Mouse (Mus musculus): ENCODE results near the gene Cnn2. TPM values are rescaled to one million over a fixed set of nuclear protein-coding genes. Genes with fewer than 3 reads are reported as not detected.
"Not testable (repeated sequence)": the region's sequence is repeated elsewhere in the genome, so short reads cannot be mapped to it uniquely, and the experiment has no call there.

Gene Cnn2
- polyA plus RNA-seq, 1 experiment from 2014 or later: 401 TPM

DNA sequence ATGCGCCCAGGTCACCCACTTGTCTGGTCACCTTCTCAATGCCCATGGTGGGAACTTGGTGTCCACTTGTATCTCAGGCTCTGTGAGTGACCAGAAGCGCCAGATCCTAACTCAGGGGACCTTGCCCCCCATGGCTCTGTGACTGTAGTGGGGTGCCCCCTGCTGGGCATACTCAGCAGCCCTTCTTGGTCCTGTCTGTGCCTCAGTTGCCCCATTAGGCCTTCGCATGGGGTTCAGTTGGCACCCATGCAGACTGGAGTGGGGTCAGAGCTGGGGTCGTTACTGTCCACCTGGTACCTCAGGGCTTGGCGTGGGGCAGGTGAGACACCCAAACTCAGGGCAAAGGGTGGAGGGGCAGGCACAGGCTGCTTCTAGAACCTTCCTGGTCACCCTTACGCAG is 34.4 kb upstream of the Cnn2 start:
- Histone ChIP-seq H3K9me3 (ENCODE audit: control insufficient read depth, low read length) (no peaks in the 10 kb centered on the region), H3K9ac (ENCODE audit: low read length) (no peak overlapping the region), H3K4me2 (ENCODE audit: low read depth, low read length) (no peak overlapping the region), H3K27ac (ENCODE audit: low read length) (no peak overlapping the region), H3K4me1 (replicated peaks; ENCODE audit: control insufficient read depth, insufficient read depth, low read length) (peaks cover 6% of the 10 kb centered on the region), H3K4me3 (ENCODE audit: low read length) (no peak overlapping the region), H3K27me3 (ENCODE audit: control insufficient read depth, insufficient read depth, low read depth, low read length) (no peaks in the 10 kb centered on the region), H3K36me3 (ENCODE audit: control insufficient read depth, insufficient read depth, low read length) (peaks cover 18% of the 10 kb centered on the region)
- ATAC-seq (ENCODE audit: low read depth): peak; percentile 29; the same call in 1 of the 2 replicates
- WGBS: 78% methylated on average over 6 of the region's 6 CpGs

DNA sequence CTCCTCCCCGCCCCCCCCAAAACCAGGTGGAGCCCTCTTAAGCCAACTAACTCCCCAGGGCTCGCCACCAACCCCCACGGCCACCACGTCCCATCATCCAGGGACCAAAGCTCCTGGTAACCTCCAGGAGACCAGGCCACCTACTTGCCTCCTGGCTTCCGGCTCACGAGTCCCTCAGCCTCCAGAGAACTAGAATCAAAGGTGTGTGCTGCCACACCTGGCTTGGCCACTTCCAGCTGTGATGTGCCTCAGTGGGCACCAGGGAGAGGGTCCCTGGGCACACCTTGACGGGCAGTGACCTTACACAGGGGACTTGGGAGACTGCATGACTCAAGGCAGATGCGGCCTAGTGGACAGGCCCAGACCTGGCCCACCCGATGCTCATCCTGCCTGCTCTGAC is 32.7 kb upstream of the Cnn2 start:
- no peaks in the 10 kb centered on the region for H3K9me3 ChIP-seq (ENCODE audit: control insufficient read depth, low read length)
- H3K9ac ChIP-seq (ENCODE audit: low read length): no peak overlapping the region
- no peak overlapping the region for H3K4me3 ChIP-seq (ENCODE audit: low read length)
- H3K36me3 ChIP-seq (ENCODE audit: control insufficient read depth, insufficient read depth, low read length): peaks cover 11% of the 10 kb centered on the region
- no peak overlapping the region for H3K4me2 ChIP-seq (ENCODE audit: low read depth, low read length)
- no peak for ATAC-seq (ENCODE audit: low read depth)
- H3K27ac ChIP-seq (ENCODE audit: low read length): no peak overlapping the region
- WGBS: 61% methylated on average over 9 of the region's 9 CpGs
- H3K27me3 ChIP-seq (ENCODE audit: control insufficient read depth, insufficient read depth, low read depth, low read length): no peaks in the 10 kb centered on the region
- peaks cover 8% of the 10 kb centered on the region for H3K4me1 ChIP-seq (replicated peaks; ENCODE audit: control insufficient read depth, insufficient read depth, low read length)

DNA sequence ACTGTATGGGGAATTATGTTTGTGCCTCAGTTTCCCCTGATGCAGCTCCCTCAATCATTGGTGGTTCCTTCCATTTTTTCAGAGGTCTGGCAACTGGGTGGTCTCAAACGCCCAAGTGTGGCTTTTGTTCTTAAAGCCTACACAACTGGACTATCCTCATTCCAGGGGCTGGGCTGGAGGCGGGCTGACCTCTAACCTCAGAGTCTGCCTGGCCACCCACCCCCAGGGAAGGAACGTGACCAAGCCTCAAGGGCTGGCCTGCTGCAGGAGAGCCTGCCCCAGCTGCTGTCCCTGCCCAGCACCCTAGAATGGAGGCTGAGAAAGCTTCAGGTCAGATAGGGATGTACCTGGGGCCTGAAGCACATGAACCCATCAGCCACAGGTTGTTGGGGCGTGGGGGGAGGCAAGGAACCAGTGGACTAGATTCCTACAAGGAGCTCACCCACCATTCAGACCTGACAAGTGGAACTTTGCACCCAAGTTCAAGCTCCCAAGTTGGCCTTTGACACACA is 31.7 kb upstream of the Cnn2 start:
- WGBS: 16% methylated on average over 4 of the region's 4 CpGs
- H3K27me3 ChIP-seq (ENCODE audit: control insufficient read depth, insufficient read depth, low read depth, low read length): no peaks in the 10 kb centered on the region
- H3K4me3 ChIP-seq (ENCODE audit: low read length): no peak overlapping the region
- peak overlapping the region; percentile 15; the same call in 1 of the 2 replicates for H3K9ac ChIP-seq (ENCODE audit: low read length)
- H3K9me3 ChIP-seq (ENCODE audit: control insufficient read depth, low read length): no peaks in the 10 kb centered on the region
- no peak overlapping the region for H3K4me2 ChIP-seq (ENCODE audit: low read depth, low read length)
- peaks cover 1% of the 10 kb centered on the region for H3K36me3 ChIP-seq (ENCODE audit: control insufficient read depth, insufficient read depth, low read length)
- H3K27ac ChIP-seq (ENCODE audit: low read length): no peak overlapping the region
- ATAC-seq (ENCODE audit: low read depth): no peak
- H3K4me1 ChIP-seq (replicated peaks; ENCODE audit: control insufficient read depth, insufficient read depth, low read length): peaks cover 16% of the 10 kb centered on the region

DNA sequence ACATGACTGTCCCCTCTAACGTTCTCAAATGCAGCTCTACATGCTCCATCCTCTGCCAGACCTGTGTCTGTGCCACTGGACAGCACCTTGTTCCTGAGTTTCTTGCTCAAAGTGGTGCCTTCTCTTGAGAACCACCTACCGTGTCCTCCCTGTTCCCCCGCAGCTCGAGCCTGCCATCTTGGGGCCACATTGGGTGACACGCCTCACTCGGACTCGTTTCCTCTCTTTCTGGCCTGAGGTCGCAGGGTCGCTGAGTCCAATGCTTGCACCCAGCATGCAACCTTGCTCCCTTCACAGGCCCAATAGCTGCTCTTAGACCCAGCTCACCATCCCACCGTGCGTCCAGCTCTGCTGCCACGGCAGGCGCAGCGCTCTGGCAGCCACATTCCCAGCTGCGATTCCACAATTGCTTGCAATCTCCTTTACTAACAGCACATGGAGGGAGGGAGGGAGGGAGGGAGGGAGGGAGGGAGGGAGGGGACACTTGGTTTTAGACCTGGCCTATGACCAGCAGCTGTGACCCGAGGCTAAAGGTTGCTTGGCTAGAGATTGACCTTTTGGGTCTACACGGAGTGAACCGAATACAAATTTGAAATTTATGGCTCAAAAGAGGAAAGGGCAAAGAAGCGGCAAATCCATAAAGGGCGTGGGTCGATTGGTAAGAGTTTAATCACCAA is 30.1 kb upstream of the Cnn2 start:
- Histone ChIP-seq H3K27ac (ENCODE audit: low read length) (no peak overlapping the region), H3K27me3 (ENCODE audit: control insufficient read depth, insufficient read depth, low read depth, low read length) (no peaks in the 10 kb centered on the region), H3K4me3 (ENCODE audit: low read length) (no peak overlapping the region), H3K4me1 (replicated peaks; ENCODE audit: control insufficient read depth, insufficient read depth, low read length) (peaks cover 16% of the 10 kb centered on the region), H3K9ac (ENCODE audit: low read length) (no peak overlapping the region), H3K9me3 (ENCODE audit: control insufficient read depth, low read length) (no peaks in the 10 kb centered on the region), H3K36me3 (ENCODE audit: control insufficient read depth, insufficient read depth, low read length) (peaks cover 6% of the 10 kb centered on the region; the same call in 1 of the 2 replicates), H3K4me2 (ENCODE audit: low read depth, low read length) (peak overlapping the region; percentile 39)
- WGBS: 13% methylated on average over 21 of the region's 21 CpGs
- no peak for ATAC-seq (ENCODE audit: low read depth)

DNA sequence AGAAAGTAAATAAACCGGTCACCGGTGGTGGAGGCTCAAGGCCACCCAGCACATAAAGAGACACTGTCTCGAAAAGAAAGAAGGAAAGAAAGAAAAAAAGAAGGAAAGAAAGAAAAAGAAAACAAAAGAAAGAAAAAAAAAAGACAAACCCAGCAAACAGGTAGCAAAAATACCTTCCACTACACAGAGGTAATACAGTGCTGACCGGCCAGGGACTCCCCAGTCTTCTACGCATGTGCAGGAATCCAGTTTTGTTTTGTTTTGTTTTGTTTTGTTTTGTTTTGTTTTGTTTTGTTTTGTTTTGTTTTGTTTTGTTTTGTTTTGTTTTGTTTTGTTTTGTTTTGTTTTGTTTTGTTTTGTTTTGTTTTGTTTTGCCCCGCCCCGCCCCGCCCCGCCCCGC is 29.0 kb upstream of the Cnn2 start:
- H3K27me3 ChIP-seq (ENCODE audit: control insufficient read depth, insufficient read depth, low read depth, low read length); H3K27ac ChIP-seq (ENCODE audit: low read length); ATAC-seq (ENCODE audit: low read depth); H3K9ac ChIP-seq (ENCODE audit: low read length); H3K36me3 ChIP-seq (ENCODE audit: control insufficient read depth, insufficient read depth, low read length); H3K9me3 ChIP-seq (ENCODE audit: control insufficient read depth, low read length): not testable (repeated sequence)
- peak overlapping the region; percentile 53 for H3K4me2 ChIP-seq (ENCODE audit: low read depth, low read length)
- H3K4me1 ChIP-seq (replicated peaks; ENCODE audit: control insufficient read depth, insufficient read depth, low read length): peaks cover 16% of the 10 kb centered on the region
- 66% methylated on average over 5 of the region's 10 CpGs for WGBS
- H3K4me3 ChIP-seq (ENCODE audit: low read length): peak overlapping the region; percentile 83

DNA sequence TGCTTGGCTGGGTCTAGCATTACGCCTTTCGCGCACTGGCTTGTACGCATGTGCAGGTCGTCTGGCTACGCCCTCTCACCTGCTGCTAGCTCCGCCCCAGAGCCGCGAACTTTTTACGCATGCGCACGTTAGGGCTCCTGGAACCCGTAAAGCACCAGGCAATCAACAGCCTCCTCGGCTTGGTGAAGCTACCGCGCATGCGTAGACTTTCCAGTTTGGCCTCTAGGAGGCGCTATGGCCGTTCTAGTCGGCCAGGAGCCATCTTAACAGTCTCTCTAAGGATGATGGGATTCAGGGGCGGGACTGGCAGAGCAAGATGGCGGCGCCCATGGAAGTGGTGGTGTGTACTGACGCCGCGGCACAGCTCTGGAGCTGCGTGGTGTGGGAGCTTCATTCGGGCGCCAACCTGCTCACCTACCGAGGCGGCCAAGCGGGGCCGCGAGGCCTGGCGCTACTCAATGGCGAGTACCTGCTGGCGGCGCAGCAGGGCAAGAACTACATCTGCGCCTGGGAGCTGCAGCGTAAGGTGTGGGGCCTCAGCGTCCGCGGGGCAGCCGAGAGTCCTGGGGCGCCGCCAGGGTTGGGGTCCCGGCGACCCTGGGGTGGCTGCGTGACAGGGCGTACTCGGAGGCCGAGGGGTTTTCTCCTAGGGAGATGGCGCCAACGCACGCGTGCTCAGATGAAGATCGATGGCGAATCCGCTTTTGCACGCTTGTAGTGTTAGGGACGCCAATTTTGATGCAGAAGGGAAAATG is 28.4 kb upstream of the Cnn2 start, which contains the start of gene Wdr18:
TSS of gene Wdr18 (plus strand) at position 306 of the 755 bp plus-strand sequence.
- peak within 1 kb of the TSS; percentile 43 for H3K27ac ChIP-seq (ENCODE audit: low read length)
- no peaks in the 10 kb centered on the region for H3K27me3 ChIP-seq (ENCODE audit: control insufficient read depth, insufficient read depth, low read depth, low read length)
- H3K9me3 ChIP-seq (ENCODE audit: control insufficient read depth, low read length): no peaks in the 10 kb centered on the region
- ATAC-seq (ENCODE audit: low read depth): peak; percentile 96
- peak within 1 kb of the TSS; percentile 53 for H3K4me2 ChIP-seq (ENCODE audit: low read depth, low read length)
- peak within 1 kb of the TSS; percentile 83 for H3K4me3 ChIP-seq (ENCODE audit: low read length)
- H3K4me1 ChIP-seq (replicated peaks; ENCODE audit: control insufficient read depth, insufficient read depth, low read length): peaks cover 16% of the 10 kb centered on the region
- peaks cover 13% of the 10 kb centered on the region for H3K36me3 ChIP-seq (ENCODE audit: control insufficient read depth, insufficient read depth, low read length)
- H3K9ac ChIP-seq (ENCODE audit: low read length): peak within 1 kb of the TSS; percentile 81
- under 1% methylated on average over 52 of the region's 61 CpGs for WGBS

DNA sequence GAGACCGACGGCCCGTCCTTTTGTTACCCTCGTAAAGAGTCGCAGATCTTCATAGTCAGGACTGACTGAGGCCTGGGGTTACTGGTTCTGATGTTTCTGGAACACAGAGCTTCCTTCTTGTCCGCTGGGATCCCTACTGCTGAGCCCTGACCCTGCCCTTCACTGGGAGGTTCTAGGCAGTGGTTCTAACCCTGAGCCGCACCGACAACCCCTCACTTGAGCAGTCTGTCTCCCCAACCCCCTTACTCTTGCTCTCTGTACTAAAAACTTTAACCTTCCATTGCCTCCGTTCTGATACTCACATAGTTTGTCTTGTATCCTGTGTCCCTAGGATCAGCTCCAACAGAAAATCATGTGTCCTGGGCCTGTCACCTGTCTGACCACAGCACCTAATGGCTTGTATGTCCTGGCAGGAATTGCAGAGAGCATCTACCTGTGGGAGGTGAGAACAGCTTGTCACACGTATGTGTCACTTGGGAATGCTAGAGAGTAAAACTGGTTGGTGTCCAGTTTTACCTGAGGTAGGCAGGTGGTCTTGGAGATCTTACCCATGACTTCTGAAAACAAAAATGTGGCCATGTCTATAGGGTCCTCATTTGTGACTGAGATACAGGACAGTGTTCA is 27.6 kb upstream of the Cnn2 start:
- peak overlapping the region; percentile 81 for H3K9ac ChIP-seq (ENCODE audit: low read length)
- WGBS: 6% methylated on average over 10 of the region's 10 CpGs
- H3K4me1 ChIP-seq (replicated peaks; ENCODE audit: control insufficient read depth, insufficient read depth, low read length): peaks cover 16% of the 10 kb centered on the region
- H3K4me3 ChIP-seq (ENCODE audit: low read length): peak overlapping the region; percentile 83
- H3K36me3 ChIP-seq (ENCODE audit: control insufficient read depth, insufficient read depth, low read length): peaks cover 20% of the 10 kb centered on the region
- H3K27me3 ChIP-seq (ENCODE audit: control insufficient read depth, insufficient read depth, low read depth, low read length): no peaks in the 10 kb centered on the region
- H3K9me3 ChIP-seq (ENCODE audit: control insufficient read depth, low read length): no peaks in the 10 kb centered on the region
- peak overlapping the region; percentile 53 for H3K4me2 ChIP-seq (ENCODE audit: low read depth, low read length)
- ATAC-seq (ENCODE audit: low read depth): no peak
- no peak overlapping the region; the same call in 1 of the 2 replicates for H3K27ac ChIP-seq (ENCODE audit: low read length)

DNA sequence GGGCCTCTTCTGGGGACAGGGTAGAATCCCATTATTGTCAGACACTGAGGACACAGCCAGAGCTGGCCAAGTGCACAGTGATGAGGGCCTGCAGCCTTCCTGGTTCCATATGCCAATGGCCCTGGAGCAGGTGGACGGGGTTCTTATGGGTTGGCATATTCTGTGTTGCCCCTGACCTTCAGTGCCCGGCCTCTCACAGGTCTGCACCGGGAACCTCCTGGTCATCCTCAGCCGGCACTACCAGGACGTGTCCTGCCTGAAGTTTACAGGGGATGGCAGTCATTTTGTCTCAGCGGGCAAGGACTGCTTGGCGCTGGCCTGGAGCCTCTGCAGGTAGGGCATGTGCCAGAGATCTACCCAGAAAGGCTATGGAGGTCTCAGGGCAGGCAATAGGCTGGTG is 23.7 kb upstream of the Cnn2 start:
- 92% methylated on average over 7 of the region's 7 CpGs for WGBS
- ATAC-seq (ENCODE audit: low read depth): no peak
- peaks cover 40% of the 10 kb centered on the region for H3K36me3 ChIP-seq (ENCODE audit: control insufficient read depth, insufficient read depth, low read length)
- no peaks in the 10 kb centered on the region for H3K9me3 ChIP-seq (ENCODE audit: control insufficient read depth, low read length)
- H3K27me3 ChIP-seq (ENCODE audit: control insufficient read depth, insufficient read depth, low read depth, low read length): no peaks in the 10 kb centered on the region
- peaks cover 11% of the 10 kb centered on the region for H3K4me1 ChIP-seq (replicated peaks; ENCODE audit: control insufficient read depth, insufficient read depth, low read length)
- no peak overlapping the region for H3K4me3 ChIP-seq (ENCODE audit: low read length)
- H3K9ac ChIP-seq (ENCODE audit: low read length): no peak overlapping the region
- no peak overlapping the region for H3K4me2 ChIP-seq (ENCODE audit: low read depth, low read length)
- H3K27ac ChIP-seq (ENCODE audit: low read length): no peak overlapping the region

DNA sequence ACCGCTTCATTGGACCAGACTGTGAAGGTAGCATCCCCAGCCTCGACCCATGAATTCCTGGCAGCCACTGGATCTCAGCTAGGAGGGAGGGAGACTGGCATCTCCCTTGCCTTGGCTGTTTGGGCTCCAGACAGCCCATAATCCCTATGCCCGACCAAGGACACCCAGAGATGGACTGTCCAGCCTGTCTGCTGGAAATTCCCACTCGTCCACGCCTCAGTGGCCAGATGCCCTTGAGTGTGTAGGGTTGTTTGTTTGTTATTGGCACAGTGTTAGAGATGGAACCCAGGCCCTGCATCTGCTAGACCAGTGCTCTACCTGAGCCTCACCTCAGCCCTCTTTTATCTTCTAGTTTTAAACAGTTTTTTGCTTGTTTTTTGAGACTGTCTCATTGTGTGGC is 23.1 kb upstream of the Cnn2 start:
- peaks cover 12% of the 10 kb centered on the region for H3K4me1 ChIP-seq (replicated peaks; ENCODE audit: control insufficient read depth, insufficient read depth, low read length)
- H3K27me3 ChIP-seq (ENCODE audit: control insufficient read depth, insufficient read depth, low read depth, low read length): no peaks in the 10 kb centered on the region; the same call in 1 of the 2 replicates
- WGBS: 81% methylated on average over 5 of the region's 5 CpGs
- H3K36me3 ChIP-seq (ENCODE audit: control insufficient read depth, insufficient read depth, low read length): peaks cover 40% of the 10 kb centered on the region
- no peak overlapping the region for H3K4me3 ChIP-seq (ENCODE audit: low read length)
- no peak overlapping the region for H3K9ac ChIP-seq (ENCODE audit: low read length)
- no peak for ATAC-seq (ENCODE audit: low read depth)
- H3K4me2 ChIP-seq (ENCODE audit: low read depth, low read length): no peak overlapping the region
- no peak overlapping the region for H3K27ac ChIP-seq (ENCODE audit: low read length)
- no peaks in the 10 kb centered on the region for H3K9me3 ChIP-seq (ENCODE audit: control insufficient read depth, low read length)
